Mouse (Mus musculus) bone marrow macrophage, adult 2 months (primary cell): ENCODE data around the gene Slc35f1.

Experiments
- CTCF ChIP-seq: IDR thresholded peaks from 2 replicates; pipeline ENCODE4 v1.5.1; 2012; ENCODE audit warnings: low read depth, mild to moderate bottlenecking, low read length, moderate library complexity
- POLR2A ChIP-seq: IDR thresholded peaks from 2 replicates; pipeline ENCODE4 v1.6.1; 2012; ENCODE audit warnings: mild to moderate bottlenecking, low read depth, low read length, borderline replicate concordance

- TF ChIP-seq CTCF (no peak), POLR2A (no peak)
Observed at GRCm38 (mm10) chr10:52715146-52715545, 24.8 kb downstream of the Slc35f1 start.
